Mouse (Mus musculus): ENCODE measurements at regions not wholly inside any gene's neighbourhood (a gene's known extent, or its start where the extent isn't known, plus 50 kb on each side); places are given as distances from the start of the nearest gene placed in this dataset.

DNA sequence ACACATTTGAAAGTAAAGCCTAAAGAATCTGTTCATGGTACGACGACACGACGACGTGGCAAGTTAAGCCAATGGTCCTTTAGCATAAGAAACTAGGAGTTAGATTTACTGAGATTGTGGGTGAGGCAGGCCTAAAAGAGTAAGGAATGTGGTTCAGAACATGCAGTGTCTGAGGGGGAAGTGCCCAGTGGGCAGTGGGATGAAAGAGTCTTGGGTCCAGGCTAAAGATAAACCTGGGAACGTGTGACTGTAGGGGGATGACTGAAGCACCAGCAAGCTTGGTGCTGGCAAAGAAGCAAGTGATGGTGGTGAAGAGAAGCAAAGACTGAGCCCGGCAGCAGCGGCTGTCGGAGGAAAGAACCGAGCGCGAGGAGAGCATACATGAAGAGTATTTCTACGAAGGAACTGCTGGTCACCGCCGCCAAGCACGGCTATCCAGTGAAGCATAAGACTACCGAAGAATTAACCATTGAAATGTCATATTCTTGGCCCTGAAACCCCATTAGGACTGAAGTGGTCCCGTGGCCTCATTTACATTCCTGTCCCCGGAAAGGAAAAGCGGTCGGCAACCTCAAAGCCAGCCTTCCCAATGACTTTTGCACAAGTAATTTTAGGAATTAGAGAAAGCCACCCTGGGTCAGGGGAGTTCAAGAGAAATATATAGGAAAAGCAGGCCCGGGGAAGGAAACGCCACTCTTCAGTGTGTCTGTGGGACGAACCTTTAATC is 76.2 kb upstream of the Armc2 start:
- no peak for DNase-seq (ENCODE audit: low read depth, low spot score)

DNA sequence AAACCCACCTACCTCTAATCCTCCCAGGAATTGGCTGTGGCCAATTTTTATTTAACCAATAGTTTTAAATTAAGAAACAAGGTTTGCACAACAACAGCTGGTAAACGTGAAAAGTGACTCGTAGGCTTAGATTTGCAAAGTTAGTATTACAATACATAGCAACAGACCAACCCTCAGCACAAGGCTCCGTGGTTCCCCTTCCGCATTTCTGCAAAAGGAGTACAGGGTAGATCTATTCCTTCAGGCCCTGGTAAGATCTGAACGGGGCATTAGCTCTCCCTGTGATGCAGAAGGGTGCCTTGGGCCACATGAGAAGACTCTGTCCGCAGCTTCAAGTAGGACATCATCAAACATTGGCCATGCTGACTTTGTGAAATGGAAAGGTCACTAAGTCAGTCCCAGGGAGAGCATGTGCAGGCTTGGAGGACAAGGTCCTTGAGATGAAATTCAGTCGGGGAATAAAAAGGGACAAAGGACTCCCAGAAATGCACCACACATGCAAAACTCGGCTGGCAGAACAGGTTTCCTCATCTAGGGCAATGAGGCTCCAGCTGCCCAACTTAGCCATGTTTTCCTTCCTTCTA is 75.0 kb upstream of the Armc2 start:
- no peak for DNase-seq (ENCODE audit: low read depth, low spot score)

DNA sequence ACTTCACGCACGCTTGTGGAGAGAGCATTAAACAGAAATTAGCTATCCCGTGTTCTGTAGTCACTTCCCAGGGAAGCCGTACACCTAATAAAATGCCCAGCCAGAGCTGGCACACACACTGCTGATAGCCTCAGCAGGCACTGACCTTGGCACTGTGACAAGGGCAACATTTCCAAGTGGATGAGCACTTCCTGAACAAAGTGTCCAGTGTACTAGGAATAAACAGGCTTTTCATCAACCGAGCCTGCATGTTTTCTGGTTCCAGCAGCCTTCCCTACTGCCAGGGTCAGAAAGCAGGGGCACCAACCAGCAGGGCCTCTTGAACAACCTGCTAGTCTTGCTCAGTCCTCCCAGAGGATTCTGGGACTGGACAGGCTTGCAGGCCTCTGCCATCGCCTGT is 74.3 kb upstream of the Armc2 start:
- DNase-seq (ENCODE audit: low read depth, low spot score) = peak; percentile 52

- DNase-seq (ENCODE audit: low read depth, low spot score) = no peak
These were observed 73.4 kb upstream of the Armc2 start for GRCm38 (mm10) chr10:42091546-42092168.

DNA sequence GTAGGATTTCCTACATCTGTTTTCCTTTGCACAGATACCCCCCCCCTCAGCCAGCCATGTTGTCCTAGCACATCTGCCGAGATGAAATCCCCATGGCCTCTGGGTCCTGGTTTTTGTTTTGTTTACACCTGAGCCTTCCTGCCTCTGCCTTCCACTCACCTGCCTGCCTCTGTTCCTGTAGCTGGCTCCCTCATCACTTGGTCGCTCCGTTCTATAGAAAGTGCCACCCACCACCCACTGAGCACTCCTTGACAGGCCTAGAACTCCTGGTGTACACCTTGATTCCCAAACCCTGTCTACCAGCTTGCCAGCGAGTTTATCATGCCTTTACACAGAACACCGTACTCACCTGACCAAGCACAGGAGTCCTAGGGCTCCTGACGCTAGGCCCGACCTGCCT is 72.6 kb upstream of the Armc2 start:
- no peak for DNase-seq (ENCODE audit: low read depth, low spot score)

DNA sequence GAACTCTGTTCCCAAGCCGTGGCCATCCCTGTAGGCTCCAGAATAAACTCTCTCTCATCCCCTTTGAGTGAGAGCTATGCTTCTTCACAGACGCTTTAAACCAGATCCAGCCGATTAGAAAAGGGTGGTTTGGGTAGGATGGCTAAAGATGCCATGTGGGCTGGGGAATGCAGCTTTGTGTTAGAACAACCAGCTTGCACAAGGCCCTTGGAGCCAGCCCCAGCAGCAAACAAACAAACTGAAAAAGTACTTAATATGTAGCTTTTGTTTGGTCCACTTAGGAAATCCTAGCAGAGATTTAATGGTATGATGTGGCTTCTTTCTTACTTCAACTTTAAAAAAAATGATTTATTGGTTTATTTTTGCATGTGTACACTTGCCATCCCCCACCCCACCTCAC is 71.9 kb upstream of the Armc2 start:
- DNase-seq (ENCODE audit: low read depth, low spot score) = no peak

GRCm38 (mm10) chr10:42089686-42090085 is 71.4 kb upstream of the Armc2 start:
- DNase-seq (ENCODE audit: low read depth, low spot score) = peak; percentile 78

GRCm38 (mm10) chr10:42089235-42089625 is 71.0 kb upstream of the Armc2 start:
- peak; percentile 86 for DNase-seq (ENCODE audit: low read depth, low spot score)

DNA sequence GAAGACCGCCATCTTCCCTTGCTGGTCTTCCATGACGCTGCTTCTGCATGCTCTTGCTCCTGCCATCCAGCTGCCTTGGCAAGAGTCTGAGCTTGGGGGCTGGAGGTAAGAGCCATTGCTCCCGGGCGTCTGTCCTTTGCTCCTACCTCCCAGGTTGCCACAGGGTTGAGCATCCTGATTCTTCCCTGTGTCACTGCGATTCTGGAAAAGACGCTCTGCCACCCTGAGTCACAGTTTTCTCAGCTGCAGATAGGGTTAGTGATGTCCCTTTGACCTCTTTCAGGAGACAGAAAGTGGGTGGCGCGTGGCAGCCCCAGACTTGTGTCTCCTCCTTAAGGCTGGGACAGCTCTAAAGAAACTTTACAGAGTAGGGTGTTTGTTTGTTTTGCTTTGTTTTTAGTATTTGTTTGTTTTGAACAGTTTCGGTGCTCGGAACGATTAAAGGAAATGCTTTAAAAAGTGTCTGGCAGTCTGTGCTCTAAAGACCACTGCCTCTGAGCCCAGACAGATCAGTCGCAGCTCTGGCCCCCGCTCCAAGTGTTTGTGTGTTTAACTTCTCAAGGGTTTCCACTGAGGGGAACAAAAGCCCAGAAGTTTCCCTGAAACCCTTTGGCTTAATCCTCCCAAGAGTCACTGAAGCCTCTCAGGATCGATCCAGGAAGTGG is 70.5 kb upstream of the Armc2 start:
- DNase-seq (ENCODE audit: low read depth, low spot score) = no peak

DNA sequence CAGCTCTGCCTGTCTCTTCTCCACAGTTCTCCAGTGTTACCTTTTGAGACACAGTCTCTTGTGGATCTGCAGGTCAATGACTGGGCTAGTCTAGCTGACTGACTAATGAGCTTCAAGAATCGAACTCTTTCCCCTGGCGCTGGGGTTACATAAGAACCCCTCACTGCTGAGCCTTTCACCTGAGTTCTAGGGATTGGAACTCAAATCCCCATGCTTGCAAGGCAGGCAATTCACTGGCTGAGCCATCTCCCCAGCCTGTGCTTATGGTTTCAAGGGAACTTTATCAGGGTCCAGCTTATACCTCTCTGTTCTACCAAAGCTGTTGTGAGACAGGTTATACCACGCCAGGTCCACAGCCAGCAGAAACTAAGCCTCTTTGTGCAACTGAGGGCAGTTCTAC is 69.7 kb upstream of the Armc2 start:
- DNase-seq (ENCODE audit: low read depth, low spot score) = no peak

DNA sequence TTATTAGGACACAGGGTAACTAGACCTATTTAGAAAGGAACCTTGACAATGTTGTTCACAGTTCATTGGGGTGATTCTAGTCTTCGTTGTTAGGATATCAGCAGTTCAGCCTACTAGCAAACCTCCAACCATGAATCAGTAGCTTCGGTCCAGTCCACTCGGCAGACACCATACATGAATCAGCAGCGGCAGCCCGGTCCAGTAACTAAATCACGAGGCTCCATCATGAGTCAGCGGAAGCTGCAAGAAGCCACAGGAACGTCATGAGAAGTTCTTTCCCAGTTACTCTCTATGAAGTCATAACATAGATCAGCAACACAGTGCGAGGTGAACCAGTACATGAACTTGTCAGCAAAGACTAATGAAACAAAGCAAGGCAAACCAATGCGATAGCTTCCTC is 68.4 kb upstream of the Armc2 start:
- DNase-seq (ENCODE audit: low read depth, low spot score) = no peak

DNA sequence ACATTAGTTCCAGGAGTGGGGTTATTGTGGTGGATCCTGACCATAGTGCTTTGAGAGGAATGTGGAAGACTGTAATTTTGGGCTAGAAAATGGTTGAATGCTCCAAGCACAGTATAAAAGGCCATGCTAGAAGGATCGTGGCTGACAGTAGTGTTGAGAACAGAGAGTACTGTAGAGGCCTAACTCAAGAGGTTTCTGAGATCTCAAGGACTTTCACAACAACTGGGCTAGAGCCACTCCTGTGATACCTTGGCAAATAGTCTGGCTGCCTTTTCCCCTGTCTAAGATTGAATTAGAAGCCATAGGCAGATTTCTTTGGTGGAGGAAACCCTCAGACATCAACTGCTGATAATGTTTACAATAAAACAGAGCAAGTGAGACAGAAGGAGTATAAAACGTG is 67.1 kb upstream of the Armc2 start:
- DNase-seq (ENCODE audit: low read depth, low spot score) = no peak

- DNase-seq (ENCODE audit: low read depth, low spot score) = no peak
These were observed 64.1 kb upstream of the Armc2 start for GRCm38 (mm10) chr10:42082227-42082840.

- DNase-seq (ENCODE audit: low read depth, low spot score) = no peak
These were observed 61.5 kb upstream of the Armc2 start for GRCm38 (mm10) chr10:42079775-42080174.

- no peak for DNase-seq (ENCODE audit: low read depth, low spot score)
These were observed 58.5 kb upstream of the Armc2 start for GRCm38 (mm10) chr10:42076711-42077110.

DNA sequence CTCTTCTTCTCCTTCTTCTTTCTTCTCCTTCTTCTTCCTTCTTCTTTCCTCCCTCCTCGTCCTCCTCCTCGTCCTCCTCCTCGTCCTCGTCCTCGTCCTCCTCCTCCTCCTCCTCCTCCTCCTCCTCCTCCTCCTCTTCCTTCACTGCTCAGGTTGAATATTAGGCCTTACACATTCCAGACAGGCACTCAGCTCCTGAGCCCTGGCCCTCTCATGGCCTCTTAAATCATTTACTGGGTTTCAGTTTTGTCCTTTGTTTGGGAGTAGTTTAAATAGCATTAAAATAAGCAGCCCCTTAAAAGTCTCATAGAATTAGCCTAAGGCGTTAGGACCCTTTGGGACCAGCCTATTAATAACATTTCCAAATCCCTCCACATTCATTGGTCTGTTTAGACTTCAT is 57.3 kb upstream of the Armc2 start:
- no peak for DNase-seq (ENCODE audit: low read depth, low spot score)

DNA sequence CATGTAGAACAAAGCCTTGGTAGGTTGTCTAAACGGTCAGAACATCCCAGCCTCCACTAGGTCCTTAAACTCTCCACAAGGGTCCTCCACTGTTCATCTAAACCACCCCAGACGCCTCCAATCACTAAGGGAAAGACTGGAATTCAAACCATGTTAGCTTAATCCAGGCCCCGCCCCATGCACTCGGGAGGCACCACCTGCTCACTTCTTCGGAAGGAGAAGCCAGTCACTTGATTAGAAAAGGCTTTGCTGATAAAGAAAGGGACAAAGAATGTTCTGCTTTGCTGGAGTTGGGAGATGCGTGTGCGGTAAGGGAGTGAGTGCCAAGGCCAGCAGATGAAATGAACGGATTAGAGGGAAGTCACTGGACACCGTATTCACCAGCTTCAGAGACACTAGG is 54.5 kb upstream of the Armc2 start:
- DNase-seq (ENCODE audit: low read depth, low spot score) = no peak

DNA sequence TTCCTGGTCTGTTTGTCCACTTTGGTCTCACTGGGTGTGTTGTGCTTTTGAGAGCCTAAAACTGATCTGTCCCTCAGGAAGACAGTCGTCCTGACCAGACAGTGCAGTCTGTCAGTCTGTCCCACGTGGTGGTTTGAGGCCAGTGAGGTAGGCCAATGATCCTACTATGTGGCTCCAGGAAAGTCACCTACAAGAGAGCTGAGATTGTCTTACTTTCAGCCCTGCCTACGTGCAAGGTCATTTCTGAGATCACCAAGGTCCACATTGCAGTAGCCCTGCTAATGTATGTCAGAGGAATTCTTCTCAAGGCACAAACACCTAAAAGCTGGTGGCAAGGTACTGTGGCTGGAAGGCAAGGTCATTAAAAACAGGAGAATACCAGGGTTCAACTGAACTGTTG is 53.9 kb upstream of the Armc2 start:
- no peak for DNase-seq (ENCODE audit: low read depth, low spot score)

DNA sequence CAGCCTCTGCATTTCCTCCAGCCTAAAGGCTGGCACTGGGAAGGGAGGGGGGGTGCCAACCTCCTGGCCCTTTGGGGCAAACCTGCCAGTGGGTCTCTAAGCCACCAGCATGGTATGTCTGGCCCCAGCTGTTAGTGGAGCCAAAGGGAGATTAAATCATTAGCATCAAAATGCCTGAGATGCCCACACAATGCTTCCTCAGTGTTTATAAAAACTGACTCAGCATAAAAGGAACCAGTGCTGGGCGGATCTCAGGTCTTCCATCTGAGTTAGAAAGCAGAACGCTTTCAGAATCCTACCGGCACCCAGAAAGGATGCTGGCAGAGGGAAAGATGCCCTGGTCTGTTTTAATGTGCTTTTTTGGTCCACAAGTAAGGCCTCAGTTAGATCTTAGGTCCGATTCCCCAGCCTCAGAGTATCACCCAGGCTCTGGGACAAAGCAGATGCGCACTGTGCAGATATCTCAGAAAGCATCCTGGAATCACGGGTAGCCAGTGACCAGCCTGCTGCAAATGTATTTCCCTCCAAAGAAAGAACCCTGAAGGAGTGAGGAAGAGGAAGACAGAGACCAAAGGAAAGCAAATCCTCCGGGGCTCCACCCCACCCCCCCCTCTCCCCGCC is 53.3 kb upstream of the Armc2 start:
- no peak for DNase-seq (ENCODE audit: low read depth, low spot score)

DNA sequence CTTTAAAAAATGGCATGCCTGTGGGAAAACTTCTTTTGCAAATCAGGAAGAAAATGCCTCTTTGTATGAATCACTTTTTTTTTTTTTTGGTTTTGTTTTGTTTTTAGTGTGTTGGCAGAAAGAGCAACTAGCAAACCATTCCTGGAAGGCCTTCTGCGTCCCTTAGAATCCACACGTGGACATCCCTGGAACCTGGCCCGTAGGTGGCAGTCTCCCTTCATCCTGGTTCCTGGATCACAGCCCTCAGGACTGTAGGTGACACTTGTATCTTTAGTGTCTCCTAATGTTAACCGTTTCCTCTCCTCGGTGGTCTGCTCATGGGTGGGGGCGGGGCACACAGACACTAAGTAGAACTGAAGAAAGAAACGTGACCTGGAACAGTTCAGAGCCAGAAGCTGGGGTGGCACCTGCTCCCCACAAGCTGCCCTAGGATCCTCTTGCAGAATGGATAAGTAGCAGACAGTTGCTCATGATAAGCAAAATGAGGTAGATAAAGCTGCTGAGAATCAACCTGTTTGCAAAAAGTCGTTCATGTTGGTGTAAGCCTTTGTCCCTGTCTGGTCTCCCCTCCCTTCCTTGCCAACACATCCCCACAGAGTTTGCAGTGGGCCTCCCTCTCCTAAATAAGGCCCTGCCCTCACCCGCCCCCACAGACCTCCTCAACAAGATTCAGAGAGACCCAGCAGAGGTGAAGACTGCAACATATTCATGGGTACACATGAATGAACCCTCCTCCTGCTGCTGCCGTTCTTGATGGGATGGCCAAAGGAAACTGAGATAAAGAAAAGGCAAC is 52.6 kb upstream of the Armc2 start:
- DNase-seq (ENCODE audit: low read depth, low spot score) = no peak

- DNase-seq (ENCODE audit: low read depth, low spot score) = no peak
These were observed 51.5 kb upstream of the Armc2 start for GRCm38 (mm10) chr10:42069751-42070150.

Measured in skeletal muscle tissue, adult 2 months (tissue).